Mouse (Mus musculus) right cerebral cortex, postnatal 4 days (tissue): ENCODE results near the gene Grasp.

Source experiments
- DNase-seq: peaks from one replicate; pipeline ENCODE4 v3.0.0-alpha.2; 2022

Grasp gene

GRCm38 (mm10) chr15:101250220-101250800, 26.3 kb downstream of the Grasp start:
- no peak for DNase-seq

DNA sequence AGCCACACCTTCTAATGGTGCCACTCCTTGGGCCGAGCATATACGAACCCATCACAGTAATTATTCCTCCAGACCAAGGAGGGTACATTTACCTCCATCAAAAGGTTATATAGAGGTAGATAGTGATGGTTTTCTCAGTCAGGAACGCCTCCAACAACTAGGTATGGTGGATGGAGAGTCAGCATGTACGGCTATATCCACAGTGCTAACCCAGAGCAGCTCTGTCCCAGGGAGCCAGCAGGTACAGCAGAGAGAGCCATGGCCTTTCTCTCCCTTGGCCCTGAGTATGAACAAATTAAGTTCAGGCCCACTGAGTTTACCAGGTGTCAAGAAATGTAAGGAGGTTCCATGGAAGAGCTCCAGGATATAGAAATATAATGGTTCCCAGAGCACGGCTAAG, 27.9 kb downstream of the Grasp start:
- no peak for DNase-seq

GRCm38 (mm10) chr15:101252614-101253013, 28.6 kb downstream of the Grasp start:
- no peak for DNase-seq

DNA sequence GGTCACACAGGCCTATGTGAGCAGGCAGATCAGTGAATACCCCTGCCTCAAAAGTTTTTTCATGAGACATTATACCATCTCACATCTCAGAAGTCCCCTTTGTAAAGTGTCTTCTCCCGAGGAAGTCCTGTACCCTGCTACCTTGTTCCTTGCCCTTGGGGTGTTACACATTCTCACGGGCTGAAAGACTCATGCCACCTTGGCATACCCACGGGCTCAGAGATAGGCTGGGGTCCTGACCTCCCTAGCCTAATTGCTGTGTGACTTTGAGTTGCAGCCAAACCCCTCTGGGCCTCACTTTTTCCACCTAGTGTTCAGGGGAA, 29.5 kb downstream of the Grasp start:
- no peak for DNase-seq

- DNase-seq, result peak; percentile 74
Measured at GRCm38 (mm10) chr15:101253886-101254795, 30.2 kb downstream of the Grasp start, which contains the start of gene Nr4a1. TSS of gene Nr4a1 (plus strand) at chr15:101254269.

DNA sequence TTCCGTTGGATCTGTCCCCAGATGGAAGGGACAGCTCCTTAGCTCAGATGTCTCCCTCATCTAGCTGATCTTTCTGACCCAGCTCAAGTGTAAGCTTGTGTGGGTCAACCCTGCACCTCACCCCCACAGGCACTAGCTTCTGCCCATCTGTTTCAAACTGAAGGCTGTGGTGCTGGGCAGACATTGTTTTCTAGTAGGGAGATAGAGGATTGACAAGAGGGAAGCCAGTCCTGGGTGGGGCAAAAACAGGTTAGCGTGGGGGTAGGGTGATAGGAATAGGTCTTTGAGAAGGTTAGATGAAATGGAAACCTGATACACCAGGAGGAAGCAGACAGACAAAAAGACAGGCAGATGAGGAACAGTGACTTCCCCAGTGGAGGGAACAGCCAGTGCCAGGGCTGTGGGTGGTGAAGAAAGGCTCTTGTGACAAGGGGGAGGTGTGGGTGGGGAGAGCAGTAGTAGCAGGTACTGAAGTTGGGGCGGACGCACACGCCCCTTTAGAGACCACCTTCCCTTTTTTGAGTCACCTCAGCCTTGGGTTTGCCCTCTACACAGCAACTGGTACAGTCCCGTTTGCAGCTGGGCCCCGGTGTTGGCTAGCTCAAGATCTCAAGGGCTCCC, 32.0 kb downstream of the Grasp start:
- DNase-seq, result no peak

DNA sequence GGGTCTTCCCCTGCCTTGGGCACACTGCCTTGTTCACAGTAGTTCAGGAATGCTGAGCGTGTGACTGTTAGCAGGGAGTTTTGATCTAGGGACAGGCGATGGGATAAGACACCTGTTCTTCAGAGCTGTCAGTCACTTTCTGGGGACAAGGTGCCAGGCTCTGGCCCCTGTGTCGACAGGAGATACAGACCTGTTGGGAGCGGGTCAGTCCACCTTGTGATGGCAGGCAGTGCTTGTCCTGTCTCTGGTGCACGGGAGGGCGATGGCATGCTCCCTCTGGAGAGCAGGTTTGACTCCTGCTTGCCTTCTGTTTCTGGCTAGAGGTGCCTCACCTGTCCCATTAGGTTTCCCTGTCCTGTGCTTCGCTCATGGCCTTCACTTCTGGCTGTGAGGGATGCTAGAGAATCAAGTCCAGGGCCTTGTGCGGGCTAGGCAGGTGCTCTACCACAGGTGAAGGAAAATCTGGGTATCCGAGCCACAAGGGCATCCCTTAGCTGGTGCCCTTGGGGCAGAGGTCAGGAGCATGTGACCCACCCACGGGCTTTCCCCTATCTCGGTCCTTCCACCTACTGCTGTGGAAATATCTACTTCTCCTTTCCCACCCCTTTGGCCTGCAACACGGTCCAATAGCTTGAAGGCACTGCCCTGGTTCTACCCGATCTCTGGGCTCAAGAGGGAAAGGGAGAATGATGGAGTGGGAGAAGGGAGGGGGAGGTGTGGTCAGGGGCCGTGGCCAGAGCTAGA, 32.6 kb downstream of the Grasp start:
- no peak for DNase-seq

GRCm38 (mm10) chr15:101258420-101258819, 34.4 kb downstream of the Grasp start:
- DNase-seq, result no peak

DNA sequence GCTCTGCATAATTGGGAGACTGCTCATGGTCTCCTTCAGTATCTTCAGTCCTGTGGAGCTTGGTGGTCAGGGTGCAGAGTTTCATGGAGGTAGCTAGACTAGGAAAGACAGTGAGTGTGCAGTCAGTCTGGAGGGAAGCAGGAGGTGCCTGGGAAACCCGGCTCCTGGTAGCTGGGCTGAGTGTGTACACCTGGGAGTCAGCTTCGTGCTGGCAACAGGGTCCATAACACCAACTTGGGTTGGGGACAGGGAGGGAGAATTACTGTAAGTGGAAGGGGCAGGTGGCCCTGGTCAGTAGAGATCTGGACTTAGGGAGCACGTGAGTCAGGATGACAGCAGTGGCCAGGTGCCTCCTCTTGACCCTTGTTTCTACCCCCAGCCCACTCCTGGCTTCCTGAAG, 35.9 kb downstream of the Grasp start:
- no peak for DNase-seq

- no peak for DNase-seq
Measured at GRCm38 (mm10) chr15:101260387-101260786, 36.4 kb downstream of the Grasp start.

DNA sequence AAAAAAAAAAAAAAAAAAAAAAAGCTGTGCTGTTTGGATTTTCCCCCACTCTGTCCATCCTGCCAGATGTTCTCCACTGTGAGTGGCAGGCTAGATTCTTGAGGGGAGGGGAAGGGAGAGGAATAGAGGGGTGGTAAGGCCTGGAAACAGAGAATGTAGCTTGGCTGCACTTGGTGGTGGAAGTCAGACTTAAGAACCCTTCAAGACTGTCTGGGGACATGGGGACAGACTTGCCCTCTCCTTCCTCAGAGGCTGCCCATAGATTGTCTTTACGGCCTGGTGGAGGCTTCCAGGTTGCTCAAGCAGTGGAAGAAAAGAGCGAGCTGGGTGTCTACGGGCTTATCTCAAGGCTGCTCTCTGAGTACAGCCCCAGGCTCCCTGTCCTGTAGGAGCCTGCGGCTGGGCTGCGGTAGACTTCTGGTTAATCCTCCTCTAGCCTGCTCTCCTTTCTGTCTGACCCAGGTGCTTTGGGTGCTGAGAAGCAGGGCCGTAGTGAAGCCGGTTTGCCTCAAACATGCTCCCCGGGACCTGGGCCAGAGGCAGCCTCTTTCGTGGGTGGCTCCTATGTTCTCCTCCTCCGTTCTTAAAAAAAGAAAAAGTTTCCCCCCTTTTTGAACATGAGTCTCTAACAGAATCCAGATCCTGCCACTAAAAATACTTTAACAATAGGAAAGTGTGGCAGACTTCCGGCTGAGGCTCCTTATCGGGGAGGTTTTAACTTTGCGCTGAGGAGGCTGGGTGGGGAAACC, 37.1 kb downstream of the Grasp start:
- no peak for DNase-seq

- no peak for DNase-seq
Measured at GRCm38 (mm10) chr15:101262502-101262901, 38.5 kb downstream of the Grasp start.

DNA sequence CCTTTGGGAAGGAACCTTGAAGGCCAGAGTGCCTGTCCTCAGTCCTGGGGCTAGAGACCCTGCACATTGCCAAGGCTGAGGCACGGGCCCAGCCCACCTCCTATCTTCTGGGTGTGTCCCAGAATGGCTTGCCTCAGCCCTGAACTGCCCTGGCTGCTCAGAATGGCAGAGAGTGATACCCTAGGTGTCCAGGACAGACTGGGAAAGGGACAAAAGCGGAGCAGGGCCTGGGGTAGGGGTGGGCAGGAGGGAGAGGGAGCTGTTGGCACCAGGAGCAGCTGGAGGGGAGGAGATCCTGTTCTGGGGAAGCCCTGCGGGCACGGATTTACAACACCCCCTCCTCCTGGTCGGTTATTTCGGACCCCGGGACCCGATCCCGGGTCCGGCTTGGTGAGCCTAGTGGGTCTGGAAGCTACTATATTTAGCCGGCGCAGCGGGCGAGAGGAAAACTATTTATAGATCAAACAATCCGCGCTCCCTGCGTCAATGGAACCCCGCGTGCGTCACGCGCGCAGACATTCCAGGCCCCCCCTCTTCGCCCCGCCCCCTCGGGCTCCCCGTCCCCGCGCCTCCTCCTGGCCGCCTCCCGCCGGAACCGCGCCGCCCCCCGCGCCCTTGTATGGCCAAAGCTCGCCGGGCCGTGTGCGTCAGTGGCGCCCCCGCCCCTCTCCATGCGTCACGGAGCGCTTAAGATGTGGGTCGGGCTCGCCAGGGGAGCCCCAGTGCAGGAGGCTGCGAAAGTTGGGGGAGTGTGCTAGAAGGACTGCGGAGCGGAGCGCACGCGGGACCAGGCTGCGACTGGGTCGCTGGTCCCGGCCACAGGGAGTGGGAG, 42.4 kb downstream of the Grasp start:
- DNase-seq, result peak; percentile 86

DNA sequence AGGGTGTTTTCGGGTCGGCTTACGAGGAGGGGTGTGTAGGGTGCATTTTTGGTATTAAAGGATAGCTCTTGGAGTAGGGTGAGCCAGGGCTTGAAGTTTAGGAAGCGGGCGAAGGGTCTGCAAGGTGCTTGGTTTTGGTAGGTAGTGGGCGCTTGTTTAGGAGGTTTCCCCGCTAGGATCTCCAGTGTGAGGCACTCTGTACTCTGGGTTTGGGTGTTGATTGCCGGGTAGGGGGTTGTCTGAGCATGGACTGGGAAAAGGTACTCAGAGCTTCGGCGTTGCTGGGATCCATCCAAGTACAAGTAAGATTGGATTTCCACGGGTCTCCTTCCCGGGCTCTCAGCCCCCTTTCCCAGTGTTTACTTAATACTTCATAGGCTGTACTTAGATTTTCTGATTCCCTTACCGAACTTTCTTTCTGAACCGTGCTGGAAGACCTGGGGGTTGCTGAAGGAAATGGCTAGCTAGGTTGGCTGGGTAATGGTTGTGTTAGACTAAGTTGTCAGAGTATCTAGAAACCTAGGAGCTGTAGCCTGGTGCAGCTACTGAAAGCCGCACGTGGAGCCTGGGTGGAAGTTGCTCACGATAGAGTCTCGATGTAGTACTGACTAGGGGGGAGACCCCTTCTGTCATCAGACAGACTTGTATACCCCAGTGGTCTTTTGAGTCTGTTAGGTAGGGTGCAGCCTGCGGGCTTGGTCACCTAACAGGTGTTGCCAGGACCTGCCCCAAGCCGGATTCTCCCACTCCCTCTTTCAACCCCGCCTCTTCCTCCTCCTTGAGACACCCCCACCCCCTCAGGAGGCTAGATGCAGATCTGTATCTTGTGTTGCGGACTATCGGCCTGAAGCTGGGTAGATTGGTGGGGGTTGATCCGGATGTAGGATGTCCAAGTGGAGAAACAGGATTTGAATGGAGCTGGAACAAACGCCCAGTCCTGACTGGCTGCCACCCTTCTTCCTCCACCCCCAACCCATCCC, 43.4 kb downstream of the Grasp start:
- DNase-seq, result no peak

DNA sequence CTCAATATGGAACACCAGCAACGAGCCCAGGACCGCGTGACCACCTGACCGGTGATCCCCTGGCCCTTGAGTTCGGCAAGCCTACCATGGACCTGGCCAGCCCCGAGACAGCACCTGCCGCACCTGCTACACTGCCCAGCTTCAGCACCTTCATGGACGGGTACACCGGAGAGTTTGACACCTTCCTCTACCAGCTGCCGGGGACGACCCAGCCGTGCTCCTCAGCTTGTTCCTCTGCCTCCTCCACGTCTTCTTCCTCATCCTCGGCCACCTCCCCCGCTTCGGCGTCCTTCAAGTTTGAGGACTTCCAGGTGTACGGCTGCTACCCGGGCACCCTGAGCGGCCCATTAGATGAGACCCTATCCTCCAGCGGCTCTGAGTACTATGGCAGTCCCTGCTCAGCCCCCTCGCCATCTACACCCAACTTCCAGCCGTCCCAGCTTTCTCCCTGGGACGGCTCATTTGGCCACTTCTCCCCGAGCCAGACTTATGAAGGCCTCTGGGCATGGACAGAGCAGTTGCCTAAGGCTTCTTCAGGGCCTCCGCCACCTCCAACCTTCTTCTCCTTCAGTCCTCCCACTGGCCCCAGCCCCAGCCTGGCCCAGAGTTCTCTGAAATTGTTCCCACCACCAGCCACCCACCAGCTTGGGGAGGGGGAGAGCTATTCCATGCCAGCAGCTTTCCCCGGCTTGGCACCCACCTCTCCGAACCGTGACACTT, 46.3 kb downstream of the Grasp start:
- DNase-seq, result no peak

GRCm38 (mm10) chr15:101271107-101271506, 47.1 kb downstream of the Grasp start:
- DNase-seq, result no peak

DNA sequence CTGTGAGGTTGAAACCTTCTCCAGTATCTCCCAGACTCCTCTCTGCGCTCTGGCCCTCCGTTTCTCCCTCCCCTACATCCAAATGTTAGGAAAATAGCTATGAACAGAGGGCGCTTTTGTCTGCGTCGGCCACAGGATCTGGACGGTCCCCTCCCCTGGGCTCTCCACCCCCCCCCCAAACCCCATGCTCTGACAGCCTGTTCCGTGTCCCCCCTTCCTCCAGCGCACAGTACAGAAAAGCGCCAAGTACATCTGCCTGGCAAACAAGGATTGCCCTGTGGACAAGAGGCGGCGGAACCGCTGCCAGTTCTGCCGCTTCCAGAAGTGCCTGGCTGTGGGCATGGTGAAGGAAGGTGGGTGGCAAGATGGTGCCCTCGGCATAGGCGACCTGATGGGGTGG, 47.5 kb downstream of the Grasp start:
- no peak for DNase-seq

GRCm38 (mm10) chr15:101274380-101274779, 50.4 kb downstream of the Grasp start:
- DNase-seq, result no peak

DNA sequence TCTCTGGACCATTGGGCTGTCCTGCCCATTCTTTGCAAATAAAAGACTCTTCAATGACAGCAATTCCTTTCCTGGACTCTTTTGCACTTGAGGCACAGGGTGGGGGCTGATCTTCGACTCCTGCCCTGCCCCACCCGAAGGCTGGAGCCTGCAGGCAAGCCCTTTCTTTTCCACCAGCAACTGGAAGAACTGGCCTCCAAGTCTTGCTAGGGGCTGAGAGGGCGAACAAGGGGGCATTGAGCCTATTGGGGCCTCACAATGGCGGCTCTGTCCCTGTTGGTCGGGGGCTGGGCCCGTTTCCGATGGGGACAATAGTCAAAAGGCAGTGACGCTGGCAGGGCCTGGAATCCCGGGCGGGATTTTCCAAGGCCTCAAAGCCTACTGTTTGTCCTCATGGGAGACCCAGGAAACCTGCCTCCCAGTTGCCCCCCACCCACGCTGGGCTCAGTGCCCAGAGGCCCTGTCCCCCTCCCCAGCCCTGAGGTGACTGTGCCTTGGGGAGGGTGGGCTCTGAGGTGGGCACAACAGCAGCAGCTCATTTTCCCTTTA, 53.4 kb downstream of the Grasp start:
- peak; percentile 39 for DNase-seq
